Mouse (Mus musculus): ENCODE measurements at regions not wholly inside any gene's neighbourhood (a gene's known extent, or its start where the extent isn't known, plus 50 kb on each side); places are given as distances from the start of the nearest gene placed in this dataset. TPM values are rescaled to one million over a fixed set of nuclear protein-coding genes. Genes with fewer than 3 reads are reported as not detected.

- Histone ChIP-seq H3K27me3 (ENCODE audit: poor library complexity, severe bottlenecking) (no peaks in the 10 kb centered on the region), H3K27ac (peak overlapping the region; percentile 69), H3K4me1 (peaks cover 32% of the 10 kb centered on the region), H3K4me3 (no peak overlapping the region), H3K9me3 (no peaks in the 10 kb centered on the region), H3K36me3 (replicated peaks) (no peaks in the 10 kb centered on the region)
- no peak for DNase-seq (ENCODE audit: extremely low spot score, low spot score)
- WGBS, result 27% methylated on average over 2 of the region's 2 CpGs
Measured at GRCm38 (mm10) chr7:115382876-115383275, 639.4 kb downstream of the Insc start.

DNA sequence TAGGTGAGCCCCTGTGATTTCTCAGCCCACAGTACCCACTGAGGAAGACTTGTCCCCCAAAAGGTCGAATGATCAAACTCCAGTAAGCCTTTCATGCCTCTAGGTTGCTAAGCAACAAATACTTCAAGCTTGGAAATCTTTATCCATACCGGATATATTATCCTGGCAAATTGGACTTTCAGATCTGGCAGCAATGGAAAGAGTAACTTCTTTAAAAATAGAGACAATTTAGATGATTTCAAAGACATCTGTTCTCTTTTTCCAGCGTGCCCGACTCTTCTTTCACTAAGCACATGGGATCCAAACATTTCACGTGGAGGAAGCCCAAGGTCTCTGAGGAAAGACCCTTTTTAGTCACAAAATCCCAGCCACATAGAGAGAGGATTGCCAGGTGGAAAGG is 645.4 kb downstream of the Insc start:
- DNase-seq (ENCODE audit: extremely low spot score, low spot score), result no peak
- Histone ChIP-seq H3K4me3 (no peak overlapping the region), H3K4me1 (peaks cover 10% of the 10 kb centered on the region), H3K36me3 (replicated peaks) (no peaks in the 10 kb centered on the region), H3K27ac (no peak overlapping the region), H3K27me3 (ENCODE audit: poor library complexity, severe bottlenecking) (no peaks in the 10 kb centered on the region), H3K9me3 (no peaks in the 10 kb centered on the region)
- 81% methylated on average over 5 of the region's 5 CpGs for WGBS

- Histone ChIP-seq H3K4me3 (no peak overlapping the region), H3K4me1 (peaks cover 14% of the 10 kb centered on the region), H3K27me3 (ENCODE audit: poor library complexity, severe bottlenecking) (no peaks in the 10 kb centered on the region), H3K27ac (no peak overlapping the region), H3K9me3 (no peaks in the 10 kb centered on the region), H3K36me3 (replicated peaks) (no peaks in the 10 kb centered on the region)
- 83% methylated on average over 3 of the region's 3 CpGs for WGBS
- DNase-seq (ENCODE audit: extremely low spot score, low spot score), result no peak
Measured at GRCm38 (mm10) chr7:115392520-115392919, 646.1 kb downstream of the Sox6 start.

GRCm38 (mm10) chr7:115398202-115398601 is 640.4 kb downstream of the Sox6 start:
- Histone ChIP-seq H3K9me3 (no peaks in the 10 kb centered on the region), H3K4me3 (no peak overlapping the region), H3K4me1 (peaks cover 12% of the 10 kb centered on the region), H3K36me3 (replicated peaks) (no peaks in the 10 kb centered on the region), H3K27ac (no peak overlapping the region), H3K27me3 (ENCODE audit: poor library complexity, severe bottlenecking) (no peaks in the 10 kb centered on the region)
- no peak for DNase-seq (ENCODE audit: extremely low spot score, low spot score)
- WGBS, result 99% methylated on average over 2 of the region's 2 CpGs

DNA sequence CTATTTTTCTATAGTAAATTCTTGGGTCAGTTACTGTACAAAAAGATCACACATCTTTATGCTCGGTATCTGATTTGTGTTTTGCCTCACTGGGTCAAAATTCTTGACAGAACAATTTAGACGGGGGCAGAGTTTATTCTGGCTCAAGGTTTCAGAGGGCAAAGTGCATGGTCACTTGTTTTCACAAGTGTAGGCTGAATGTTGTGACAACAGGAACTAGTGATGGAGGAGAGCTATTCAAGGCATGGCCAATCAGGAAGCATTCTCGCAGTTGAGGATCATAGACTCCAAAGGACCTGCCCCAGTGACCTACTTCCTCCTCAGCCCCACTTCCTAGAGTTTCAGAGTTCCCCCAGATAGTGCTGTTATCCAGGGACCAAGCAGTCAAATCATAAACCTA is 639.1 kb downstream of the Sox6 start:
- peaks cover 12% of the 10 kb centered on the region for H3K4me1 ChIP-seq
- no peak overlapping the region for H3K4me3 ChIP-seq
- H3K27me3 ChIP-seq (ENCODE audit: poor library complexity, severe bottlenecking), result no peaks in the 10 kb centered on the region
- H3K27ac ChIP-seq, result no peak overlapping the region
- no peaks in the 10 kb centered on the region for H3K9me3 ChIP-seq
- H3K36me3 ChIP-seq (replicated peaks), result no peaks in the 10 kb centered on the region
- 67% methylated on average over 3 of the region's 3 CpGs for WGBS
- DNase-seq (ENCODE audit: extremely low spot score, low spot score), result no peak

- Histone ChIP-seq H3K9me3 (no peaks in the 10 kb centered on the region), H3K27ac (no peak overlapping the region), H3K4me1 (peaks cover 36% of the 10 kb centered on the region), H3K4me3 (no peak overlapping the region), H3K27me3 (ENCODE audit: poor library complexity, severe bottlenecking) (no peaks in the 10 kb centered on the region), H3K36me3 (replicated peaks) (no peaks in the 10 kb centered on the region)
- no peak for DNase-seq (ENCODE audit: extremely low spot score, low spot score)
- 91% methylated on average over 3 of the region's 3 CpGs for WGBS
Measured at GRCm38 (mm10) chr7:115407889-115408288, 630.7 kb downstream of the Sox6 start.

DNA sequence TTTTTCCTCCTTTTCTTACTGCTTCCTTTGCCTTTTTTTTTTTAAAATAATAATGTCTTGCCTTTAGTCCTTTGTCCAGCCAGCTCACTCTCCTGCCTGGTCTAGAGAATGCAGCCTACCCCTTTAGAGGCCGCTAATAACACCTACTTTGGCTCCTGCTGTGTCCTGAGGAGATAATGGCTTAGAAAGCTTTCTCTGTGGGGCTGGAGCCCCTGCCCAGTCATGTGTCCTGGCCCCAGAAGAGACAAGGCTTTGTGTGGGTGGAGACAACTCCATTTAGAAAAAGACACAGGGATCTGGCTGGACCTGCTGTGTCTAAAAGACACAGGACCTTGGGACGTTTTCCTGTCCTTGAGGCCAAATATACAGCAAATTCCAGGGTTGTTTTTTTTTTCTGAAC is 629.7 kb downstream of the Sox6 start:
- WGBS, result 5% methylated on average over 2 of the region's 2 CpGs
- peak overlapping the region; percentile 69 for H3K27ac ChIP-seq

DNA sequence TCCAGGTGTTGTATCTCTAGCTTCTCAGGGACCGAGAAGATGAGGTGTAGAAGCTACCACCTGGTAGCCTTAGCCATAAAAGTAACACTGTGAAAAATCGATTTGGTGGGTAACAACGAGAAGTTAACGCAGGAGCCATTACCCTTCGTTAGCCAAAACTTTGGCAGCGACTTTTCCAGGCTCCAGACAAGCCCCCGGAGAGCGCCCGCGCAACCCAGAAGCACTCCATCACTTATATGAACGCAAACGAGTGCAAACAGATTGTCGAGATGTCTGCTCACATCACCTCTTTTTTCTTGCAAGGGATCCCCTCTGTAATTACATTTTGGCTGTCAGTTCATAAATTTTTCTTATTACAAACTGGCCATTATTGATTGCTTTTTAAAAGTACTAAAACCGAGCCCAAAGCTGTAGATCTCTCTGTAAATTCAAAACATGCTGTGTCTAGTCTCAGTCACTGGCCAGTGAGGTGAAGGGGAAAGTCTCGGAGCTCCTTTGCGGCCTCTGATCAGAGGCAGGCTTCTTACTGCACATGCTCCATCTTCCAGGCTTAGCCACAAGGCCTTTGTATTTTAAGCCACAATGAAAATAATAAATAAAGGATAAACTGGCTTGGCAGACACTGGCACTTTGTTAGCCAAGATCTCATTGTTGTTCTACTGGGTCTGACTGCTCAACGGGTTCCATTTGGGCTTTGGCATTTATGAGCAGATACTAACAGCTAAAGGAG is 627.9 kb downstream of the Sox6 start:
- Histone ChIP-seq H3K4me1 (peaks cover 50% of the 10 kb centered on the region), H3K9me3 (no peaks in the 10 kb centered on the region), H3K36me3 (replicated peaks) (no peaks in the 10 kb centered on the region), H3K27me3 (ENCODE audit: poor library complexity, severe bottlenecking) (no peaks in the 10 kb centered on the region), H3K4me3 (no peak overlapping the region), H3K27ac (0 out of 2 replicates have a peak overlapping the region, but pooled peaks have one; percentile 0)
- WGBS, result 87% methylated on average over 17 of the region's 17 CpGs
- DNase-seq (ENCODE audit: extremely low spot score, low spot score), result no peak

More for the DNA sequence above, 629.7 kb downstream of the Sox6 start:
- DNase-seq (ENCODE audit: extremely low spot score, low spot score), result no peak
- Histone ChIP-seq H3K36me3 (replicated peaks) (no peaks in the 10 kb centered on the region), H3K4me1 (peaks cover 40% of the 10 kb centered on the region), H3K27me3 (ENCODE audit: poor library complexity, severe bottlenecking) (no peaks in the 10 kb centered on the region), H3K4me3 (no peak overlapping the region), H3K9me3 (no peaks in the 10 kb centered on the region)

DNA sequence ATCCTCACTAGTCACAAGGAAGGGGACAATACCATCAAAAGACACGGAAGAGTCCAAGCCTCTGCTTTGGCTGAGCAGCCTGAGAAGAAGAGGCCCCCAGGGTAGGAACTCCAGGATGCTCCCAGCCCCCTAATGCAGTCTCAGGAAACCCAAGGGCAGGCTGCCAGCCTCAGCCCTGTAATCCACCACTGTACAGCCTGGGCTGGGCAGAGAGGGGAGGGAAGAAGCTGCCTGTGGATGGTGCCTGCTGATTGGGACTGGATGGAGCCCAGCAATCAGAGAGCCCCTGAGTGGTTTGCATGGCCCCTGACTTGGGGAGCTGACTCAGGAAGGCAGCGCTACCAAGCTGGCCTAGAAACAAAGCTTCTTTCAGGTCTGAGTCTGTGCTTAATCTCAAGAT is 627.1 kb downstream of the Sox6 start:
- Histone ChIP-seq H3K27me3 (ENCODE audit: poor library complexity, severe bottlenecking) (no peaks in the 10 kb centered on the region), H3K4me1 (peaks cover 55% of the 10 kb centered on the region), H3K36me3 (replicated peaks) (no peaks in the 10 kb centered on the region), H3K9me3 (no peaks in the 10 kb centered on the region), H3K4me3 (no peak overlapping the region), H3K27ac (peak overlapping the region; percentile 74)
- DNase-seq (ENCODE audit: extremely low spot score, low spot score), result no peak
- WGBS, result 52% methylated on average over 2 of the region's 2 CpGs

DNA sequence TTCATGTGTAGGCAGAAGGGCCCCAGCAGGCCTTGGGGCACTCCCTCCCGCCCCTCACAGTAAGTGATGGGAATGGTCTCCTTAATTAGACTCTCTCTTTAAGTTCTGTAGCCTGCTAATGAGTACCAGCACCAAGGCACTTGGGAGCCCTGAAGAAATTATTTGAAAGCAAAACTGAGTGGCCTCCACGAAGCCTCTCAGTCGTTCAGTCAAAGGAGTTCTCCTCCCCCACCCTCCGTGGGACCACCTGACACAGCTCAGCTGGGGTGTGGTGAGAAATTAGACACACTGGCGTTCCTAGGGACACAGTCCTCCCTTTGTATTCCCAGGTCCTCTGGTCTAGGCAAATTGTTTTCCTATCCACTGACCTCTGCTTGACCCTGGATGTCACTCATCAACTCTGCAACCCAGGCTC is 623.4 kb downstream of the Sox6 start:
- H3K27me3 ChIP-seq (ENCODE audit: poor library complexity, severe bottlenecking), result no peaks in the 10 kb centered on the region
- DNase-seq (ENCODE audit: extremely low spot score, low spot score), result peak; percentile 73

More for the DNA sequence above, 623.4 kb downstream of the Sox6 start:
- 6% methylated on average over 5 of the region's 5 CpGs for WGBS
- Histone ChIP-seq H3K36me3 (replicated peaks) (no peaks in the 10 kb centered on the region), H3K4me1 (peaks cover 52% of the 10 kb centered on the region), H3K27ac (peak overlapping the region; percentile 77), H3K9me3 (no peaks in the 10 kb centered on the region), H3K4me3 (no peak overlapping the region)

Small RNA genes lying in the stretch of these regions (microRNA-seq; reads per million reads assigned to microRNA genes)
- gene Gm27684, result not detected
